Mouse (Mus musculus): ENCODE data around the gene Gle1. TPM values are rescaled to one million over a fixed set of nuclear protein-coding genes. Genes with fewer than 3 reads are reported as not detected.
"Not testable (repeated sequence)": the region's sequence is repeated elsewhere in the genome, so short reads cannot be mapped to it uniquely, and the experiment has no call there.

Gene Gle1
- 71.1 and 73.5 TPM in 2 replicates for polyA plus RNA-seq (2016; fragmentation: Nextera tagmentation; extraction: Ambion mirVana)

GRCm38 (mm10) chr2:29934906-29935599 is at the start of gene Gle1:
Gene Gle1, plus strand, starts transcription at chr2:29935426.
- peak within 1 kb of the TSS; percentile 90 for H3K4me3 ChIP-seq
- peak within 1 kb of the TSS; percentile 77 for H3K4me2 ChIP-seq (replicated peaks)
- peaks cover 7% of the 10 kb centered on the region for H3K4me1 ChIP-seq
- H3K9me3 ChIP-seq = no peaks in the 10 kb centered on the region
- H3K36me3 ChIP-seq = peaks cover 35% of the 10 kb centered on the region
- peak within 1 kb of the TSS; percentile 61 for H3K9ac ChIP-seq
- H3K27me3 ChIP-seq (replicated peaks) = no peaks in the 10 kb centered on the region
- WGBS = 5% methylated on average over 44 of the region's 44 CpGs
- ATAC-seq (ENCODE audit: low FRiP score, low read depth) = peak; percentile 93
- H3K27ac ChIP-seq = no peak within 1 kb of the TSS

- H3K36me3 ChIP-seq; ATAC-seq (ENCODE audit: low FRiP score, low read depth); H3K4me3 ChIP-seq; H3K9ac ChIP-seq; H3K4me2 ChIP-seq (replicated peaks); H3K9me3 ChIP-seq; H3K27ac ChIP-seq; H3K27me3 ChIP-seq (replicated peaks): not testable (repeated sequence)
- WGBS = 90% methylated on average over 9 of the region's 9 CpGs
- H3K4me1 ChIP-seq = peaks cover 17% of the 10 kb centered on the region
Observed at GRCm38 (mm10) chr2:29886659-29887292, 48.5 kb upstream of the Gle1 start.

GRCm38 (mm10) chr2:29889066-29889944 is 45.9 kb upstream of the Gle1 start, which contains the start of gene Odf2:
Gene Odf2, plus strand, starts transcription at chr2:29889221.
- Histone ChIP-seq H3K4me1 (peaks cover 17% of the 10 kb centered on the region), H3K27me3 (replicated peaks) (no peaks in the 10 kb centered on the region), H3K27ac (peak within 1 kb of the TSS; percentile 72), H3K9ac (peak within 1 kb of the TSS; percentile 96), H3K9me3 (no peaks in the 10 kb centered on the region), H3K4me2 (replicated peaks) (peak within 1 kb of the TSS; percentile 92), H3K36me3 (peaks cover 27% of the 10 kb centered on the region), H3K4me3 (peak within 1 kb of the TSS; percentile 99)
- 1% methylated on average over 69 of the region's 70 CpGs for WGBS
- ATAC-seq (ENCODE audit: low FRiP score, low read depth) = peak; percentile 90

- Histone ChIP-seq H3K4me1 (peaks cover 17% of the 10 kb centered on the region), H3K4me3 (peak overlapping the region; percentile 99), H3K27ac (peak overlapping the region; percentile 72), H3K36me3 (peaks cover 35% of the 10 kb centered on the region), H3K4me2 (replicated peaks) (peak overlapping the region; percentile 92), H3K9me3 (no peaks in the 10 kb centered on the region), H3K27me3 (replicated peaks) (no peaks in the 10 kb centered on the region), H3K9ac (peak overlapping the region; percentile 96)
- peak; percentile 92 for ATAC-seq (ENCODE audit: low FRiP score, low read depth)
- WGBS = 1% methylated on average over 60 of the region's 61 CpGs
Observed at GRCm38 (mm10) chr2:29889991-29890833, 45.0 kb upstream of the Gle1 start.

GRCm38 (mm10) chr2:29891773-29892172 is 43.5 kb upstream of the Gle1 start:
- no peak for ATAC-seq (ENCODE audit: low FRiP score, low read depth)
- no peaks in the 10 kb centered on the region for H3K9me3 ChIP-seq
- peak overlapping the region; percentile 92; the same call in 1 of the 2 replicates for H3K4me2 ChIP-seq (replicated peaks)
- H3K4me3 ChIP-seq = no peak overlapping the region
- H3K27me3 ChIP-seq (replicated peaks) = no peaks in the 10 kb centered on the region
- H3K9ac ChIP-seq = no peak overlapping the region
- H3K27ac ChIP-seq = no peak overlapping the region
- H3K4me1 ChIP-seq = peaks cover 17% of the 10 kb centered on the region
- H3K36me3 ChIP-seq = peaks cover 48% of the 10 kb centered on the region
- 97% methylated on average over 6 of the region's 6 CpGs for WGBS

GRCm38 (mm10) chr2:29896071-29896470 is 39.2 kb upstream of the Gle1 start:
- Histone ChIP-seq H3K27me3 (replicated peaks) (no peaks in the 10 kb centered on the region), H3K36me3 (peaks cover 91% of the 10 kb centered on the region), H3K27ac (no peak overlapping the region), H3K9ac (no peak overlapping the region), H3K4me1 (peaks cover 4% of the 10 kb centered on the region; the same call in 1 of the 2 replicates), H3K4me2 (replicated peaks) (no peak overlapping the region), H3K4me3 (no peak overlapping the region), H3K9me3 (no peaks in the 10 kb centered on the region)
- WGBS = 94% methylated on average over 1 of the region's 1 CpGs
- no peak for ATAC-seq (ENCODE audit: low FRiP score, low read depth)

GRCm38 (mm10) chr2:29897366-29897765 is 37.9 kb upstream of the Gle1 start:
- H3K4me1 ChIP-seq = no peaks in the 10 kb centered on the region
- no peak overlapping the region for H3K27ac ChIP-seq
- ATAC-seq (ENCODE audit: low FRiP score, low read depth) = no peak
- no peak overlapping the region for H3K4me3 ChIP-seq
- H3K36me3 ChIP-seq = peaks cover 95% of the 10 kb centered on the region
- H3K4me2 ChIP-seq (replicated peaks) = no peak overlapping the region
- H3K27me3 ChIP-seq (replicated peaks) = no peaks in the 10 kb centered on the region
- H3K9me3 ChIP-seq = no peaks in the 10 kb centered on the region
- 93% methylated on average over 2 of the region's 2 CpGs for WGBS
- no peak overlapping the region for H3K9ac ChIP-seq

- Histone ChIP-seq H3K4me3 (no peak overlapping the region), H3K4me2 (replicated peaks) (no peak overlapping the region), H3K4me1 (no peaks in the 10 kb centered on the region), H3K9me3 (no peaks in the 10 kb centered on the region), H3K27ac (no peak overlapping the region), H3K27me3 (replicated peaks) (no peaks in the 10 kb centered on the region), H3K36me3 (peaks cover 95% of the 10 kb centered on the region), H3K9ac (no peak overlapping the region)
- WGBS = 89% methylated on average over 1 of the region's 1 CpGs
- no peak for ATAC-seq (ENCODE audit: low FRiP score, low read depth)
Observed at GRCm38 (mm10) chr2:29898081-29898480, 37.1 kb upstream of the Gle1 start.

- Histone ChIP-seq H3K27me3 (replicated peaks) (no peaks in the 10 kb centered on the region), H3K36me3 (peaks cover 98% of the 10 kb centered on the region), H3K4me3 (no peak overlapping the region), H3K9ac (no peak overlapping the region), H3K27ac (no peak overlapping the region), H3K9me3 (no peaks in the 10 kb centered on the region), H3K4me1 (no peaks in the 10 kb centered on the region), H3K4me2 (replicated peaks) (no peak overlapping the region)
- ATAC-seq (ENCODE audit: low FRiP score, low read depth) = no peak
- WGBS = 92% methylated on average over 10 of the region's 10 CpGs
Observed at GRCm38 (mm10) chr2:29902194-29902593, 33.0 kb upstream of the Gle1 start.

- 78% methylated on average over 2 of the region's 2 CpGs for WGBS
- not testable (repeated sequence) for H3K9me3 ChIP-seq; H3K4me2 ChIP-seq (replicated peaks); H3K9ac ChIP-seq; H3K4me3 ChIP-seq; H3K27me3 ChIP-seq (replicated peaks); H3K27ac ChIP-seq; ATAC-seq (ENCODE audit: low FRiP score, low read depth); H3K4me1 ChIP-seq
- peaks cover 81% of the 10 kb centered on the region for H3K36me3 ChIP-seq
Observed at GRCm38 (mm10) chr2:29908171-29908570, 27.1 kb upstream of the Gle1 start.

- H3K9ac ChIP-seq = no peak overlapping the region
- H3K4me1 ChIP-seq = no peaks in the 10 kb centered on the region
- H3K27me3 ChIP-seq (replicated peaks) = no peaks in the 10 kb centered on the region
- peaks cover 80% of the 10 kb centered on the region for H3K36me3 ChIP-seq
- 87% methylated on average over 2 of the region's 2 CpGs for WGBS
- no peaks in the 10 kb centered on the region for H3K9me3 ChIP-seq
- no peak overlapping the region for H3K4me2 ChIP-seq (replicated peaks)
- no peak overlapping the region for H3K27ac ChIP-seq
- no peak for ATAC-seq (ENCODE audit: low FRiP score, low read depth)
- H3K4me3 ChIP-seq = no peak overlapping the region
Observed at GRCm38 (mm10) chr2:29910042-29910441, 25.2 kb upstream of the Gle1 start.
